Mouse (Mus musculus) cerebellum, postnatal 25 days (tissue): ENCODE measurements around the gene Itga10.
A peak's percentile ranks its signal among the peaks of the same experiment; 100 is the strongest.
"Not testable (repeated sequence)": the region's sequence is repeated elsewhere in the genome, so short reads cannot be mapped to it uniquely, and the experiment has no call there.

Experiments
- DNase-seq, 2 experiments: peaks; one replicate each; pipeline ENCODE4 v3.0.0; 2021; ENCODE audit warnings: mixed read lengths in 2 of 2

The Itga10 gene

GRCm38 (mm10) chr3:96680269-96680956 is 35.0 kb downstream of the Itga10 start:
- no peak for DNase-seq

GRCm38 (mm10) chr3:96683496-96683895 is 38.1 kb downstream of the Itga10 start:
- no peak for DNase-seq

- DNase-seq, result no peak
Measured at GRCm38 (mm10) chr3:96684151-96684821, 38.9 kb downstream of the Itga10 start.

- DNase-seq, result peak; percentile 44
Measured at GRCm38 (mm10) chr3:96684822-96685156, 39.4 kb downstream of the Itga10 start.

- not testable (repeated sequence) for DNase-seq
Measured at GRCm38 (mm10) chr3:96686057-96686456, 40.7 kb downstream of the Itga10 start.

- DNase-seq, result no peak
Measured at GRCm38 (mm10) chr3:96688854-96689253, 43.5 kb downstream of the Itga10 start.

GRCm38 (mm10) chr3:96690298-96690697 is 44.9 kb downstream of the Itga10 start:
- no peak for DNase-seq

GRCm38 (mm10) chr3:96692506-96692905 is 47.1 kb downstream of the Itga10 start:
- DNase-seq, result peak in 1 of 2 experiments; percentile 42

- DNase-seq, result no peak
Measured at GRCm38 (mm10) chr3:96693579-96693978, 48.2 kb downstream of the Itga10 start.

GRCm38 (mm10) chr3:96696198-96696765 is 50.9 kb downstream of the Itga10 start, which contains the start of gene Pias3:
TSS of gene Pias3 (plus strand) at chr3:96696384.
- DNase-seq, result peak; percentile 64 to 67

- peak; percentile 89 to 93 for DNase-seq
Measured at GRCm38 (mm10) chr3:96696766-96697732, 51.7 kb downstream of the Itga10 start.

GRCm38 (mm10) chr3:96698993-96699690 is 53.8 kb downstream of the Itga10 start:
- peak in 1 of 2 experiments; percentile 48 for DNase-seq

GRCm38 (mm10) chr3:96700376-96700775 is 55.0 kb downstream of the Itga10 start:
- peak in 1 of 2 experiments; percentile 56 for DNase-seq

- no peak for DNase-seq
Measured at GRCm38 (mm10) chr3:96701003-96701402, 55.6 kb downstream of the Itga10 start.

- DNase-seq, result peak in 1 of 2 experiments; percentile 58
Measured at GRCm38 (mm10) chr3:96704778-96705177, 59.4 kb downstream of the Itga10 start.

GRCm38 (mm10) chr3:96706217-96706616 is 60.8 kb downstream of the Itga10 start:
- DNase-seq, result no peak

- DNase-seq, result no peak
Measured at GRCm38 (mm10) chr3:96706984-96707383, 61.6 kb downstream of the Itga10 start.

- peak; percentile 90 to 95 for DNase-seq
Measured at GRCm38 (mm10) chr3:96707903-96708683, 62.7 kb downstream of the Itga10 start, which contains the start of gene Nudt17. TSS of gene Nudt17 (minus strand) at chr3:96708562.

GRCm38 (mm10) chr3:96708684-96709064 is 63.3 kb downstream of the Itga10 start:
- no peak for DNase-seq
